Mouse (Mus musculus) forebrain, embryonic 16.5 days (tissue): ENCODE data around the gene Arl10. TPM values are rescaled to one million over a fixed set of nuclear protein-coding genes. Genes with fewer than 3 reads are reported as not detected.
A peak's percentile ranks its signal among the peaks of the same experiment; 100 is the strongest.

Experiments used
- ATAC-seq: fragments of 200-750 bp; cut with Nextera tagmentation; 2 replicates; pipeline ENCODE4 v1.8.0; 2017; ENCODE audit warnings: mild to moderate bottlenecking, moderate library complexity
- H3K27ac ChIP-seq: fragments of 300-500 bp; sonication (generic); 2 replicates; pipeline ENCODE4 v1.5.1; 2014; ENCODE audit warnings: low read length, control low read depth
- H3K27me3 ChIP-seq: fragments of 300-500 bp; sonication (generic); replicated peaks from 2 replicates; pipeline ENCODE4 v1.6.1; 2014; ENCODE audit warnings: low read length; ENCODE audit not compliant: control insufficient read depth, insufficient read depth
- H3K36me3 ChIP-seq: fragments of 300-500 bp; sonication (generic); 2 replicates; pipeline ENCODE4 v1.6.1; 2014; ENCODE audit not compliant: control insufficient read depth, insufficient read depth
- H3K4me1 ChIP-seq: fragments of 300-500 bp; sonication (generic); replicated peaks from 2 replicates; pipeline ENCODE4 v1.6.1; 2014; ENCODE audit warnings: low read length; ENCODE audit not compliant: control insufficient read depth, insufficient read depth
- H3K4me2 ChIP-seq: fragments of 300-500 bp; sonication (generic); 2 replicates; pipeline ENCODE4 v1.6.1; 2014; ENCODE audit warnings: mild to moderate bottlenecking, low read length, control low read depth
- H3K4me3 ChIP-seq: fragments of 300-500 bp; sonication (generic); replicated peaks from 2 replicates; pipeline ENCODE4 v1.5.1; 2014; ENCODE audit warnings: mild to moderate bottlenecking, low read length, control low read depth
- H3K9ac ChIP-seq: fragments of 300-500 bp; sonication (generic); replicated peaks from 2 replicates; pipeline ENCODE4 v1.6.1; 2014; ENCODE audit warnings: low read depth, low read length, control low read depth
- H3K9me3 ChIP-seq: fragments of 300-500 bp; sonication (generic); 2 replicates; pipeline ENCODE4 v1.6.1; 2016; ENCODE audit warnings: low read length; ENCODE audit not compliant: control insufficient read depth
- WGBS: fragments of 180-500 bp; shearing (Covaris S2); extraction: QIAGEN DNeasy Blood & Tissue Kit; methylation state at CpG from one replicate; pipeline ENCODE4 v1.1.7; 2014; 5-methylcytosine and 5-hydroxymethylcytosine counted together
- polyA plus RNA-seq: library from polyadenylated mRNA; unstranded; fragments of >200 nt; fragmentation: Nextera tagmentation; extraction: Ambion mirVana; gene quantifications from 2 replicates; pipeline ENCODE4 v1.2.1, GENCODE M21; 2015

Gene Arl10
- polyA plus RNA-seq, 1 experiment from 2014 or later = 92.5 TPM

DNA sequence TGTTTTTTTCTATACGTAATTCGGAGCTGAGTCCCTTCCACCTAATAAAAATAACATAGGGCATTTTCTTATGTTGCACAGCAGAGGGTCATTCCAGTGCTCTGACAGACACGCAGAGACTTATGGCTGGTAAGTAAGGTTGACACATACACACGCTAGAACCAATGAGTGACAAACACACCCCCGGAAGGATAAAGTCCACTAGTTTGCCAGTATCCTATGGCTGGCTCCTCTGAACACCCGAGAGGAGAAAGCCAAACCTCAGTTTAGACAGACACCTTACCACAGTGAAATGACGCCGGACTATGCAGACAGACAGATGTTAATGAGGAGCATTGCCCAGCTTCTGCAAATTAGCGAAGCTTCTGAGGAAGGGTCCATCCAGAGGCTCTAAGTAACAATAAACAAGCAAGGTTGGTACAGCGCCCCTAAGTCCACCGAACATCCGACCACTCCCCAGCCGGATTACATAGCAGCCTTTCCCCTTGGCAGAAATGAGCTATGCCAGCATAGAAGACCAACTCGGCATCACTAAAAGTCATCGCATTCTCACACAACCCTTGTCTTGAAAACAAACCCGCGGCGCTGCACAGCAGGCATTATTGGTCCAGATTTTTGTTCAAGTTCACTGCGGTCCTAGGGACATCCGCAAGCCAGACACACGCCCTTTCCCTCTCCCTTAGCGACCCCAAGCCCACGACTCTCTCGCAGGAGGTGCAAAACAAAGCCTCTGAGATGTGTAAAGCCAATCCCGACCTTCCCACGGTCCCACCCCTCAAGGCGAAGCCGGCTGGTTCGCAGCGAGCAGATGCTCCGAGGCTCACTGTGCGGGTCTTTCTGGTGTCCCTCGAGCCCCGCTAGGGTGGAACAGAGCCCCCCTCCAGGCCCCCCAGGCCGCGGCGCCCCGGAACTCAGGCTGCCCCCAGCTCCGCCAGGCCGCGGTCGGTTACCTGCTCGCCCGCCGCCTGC, 10.3 kb upstream of the Arl10 start:
- no peaks in the 10 kb centered on the region for H3K27me3 ChIP-seq
- H3K27ac ChIP-seq = peak overlapping the region; percentile 74
- H3K36me3 ChIP-seq = peaks cover 5% of the 10 kb centered on the region; the same call in 1 of the 2 replicates
- no peaks in the 10 kb centered on the region for H3K9me3 ChIP-seq
- peak overlapping the region; percentile 62 for H3K4me2 ChIP-seq
- WGBS = 11% methylated on average over 45 of the region's 45 CpGs
- H3K9ac ChIP-seq = peak overlapping the region; percentile 98
- peaks cover 18% of the 10 kb centered on the region for H3K4me1 ChIP-seq
- peak; percentile 65 for ATAC-seq
- H3K4me3 ChIP-seq = peak overlapping the region; percentile 95

DNA sequence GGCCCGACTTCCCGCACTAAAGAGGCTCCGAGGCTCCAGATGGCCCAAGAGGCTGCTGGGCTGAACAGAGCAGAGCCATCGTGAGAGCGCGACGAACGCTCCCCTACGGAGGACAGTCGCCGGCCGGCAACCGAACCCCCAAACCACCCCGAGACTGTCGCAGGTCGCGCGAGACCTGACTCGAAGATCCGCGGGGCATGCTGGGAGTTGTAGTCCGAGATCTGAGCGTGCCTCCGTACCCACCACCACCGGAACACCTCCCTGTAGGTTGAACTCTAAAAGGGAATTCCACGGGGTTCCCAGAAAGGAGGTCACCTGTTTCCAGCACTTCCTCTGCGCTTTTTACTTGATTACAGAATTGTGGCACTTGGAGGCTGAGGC, 9.6 kb upstream of the Arl10 start, which contains the start of gene 4833439L19Rik:
4833439L19Rik (minus strand) TSS at position 235 of the 381 bp plus-strand sequence.
- WGBS = 0% methylated on average over 27 of the region's 27 CpGs
- H3K4me3 ChIP-seq = peak within 1 kb of the TSS; percentile 95

DNA sequence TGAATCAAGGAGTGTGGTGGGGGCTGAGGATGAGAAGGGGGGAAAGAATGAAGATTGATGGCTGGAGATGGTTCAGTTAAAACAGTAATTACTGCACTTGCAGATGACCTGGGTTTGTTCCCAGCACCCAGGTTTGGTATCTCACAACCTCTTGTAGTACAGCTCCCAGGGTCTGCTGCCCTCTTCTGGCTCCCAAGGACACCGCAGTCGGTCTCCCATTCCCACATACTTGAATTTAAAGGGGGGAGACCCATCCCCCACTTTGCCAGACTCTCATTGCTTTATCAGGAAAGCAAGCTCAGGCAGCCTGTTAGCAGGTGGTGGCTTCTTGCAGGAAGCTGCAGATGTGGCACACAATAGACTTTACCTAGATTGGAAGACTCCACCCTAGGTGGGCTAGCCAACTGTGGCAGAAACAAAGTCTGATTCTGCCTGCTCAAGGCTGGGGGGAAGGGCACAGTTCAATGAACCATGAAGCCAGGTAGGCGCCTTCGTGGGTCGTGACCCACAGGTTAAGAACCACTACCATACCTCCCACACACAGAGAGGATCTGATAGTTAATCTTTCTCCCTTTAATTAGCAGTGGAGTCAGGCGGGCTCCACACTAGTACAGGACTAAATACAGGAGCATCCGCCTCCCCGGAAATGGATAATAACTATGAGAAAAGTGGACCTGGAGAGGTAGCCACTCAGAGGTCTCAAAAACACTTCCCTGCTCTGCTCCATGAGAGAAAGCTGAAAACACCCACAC, 9.0 kb upstream of the Arl10 start:
- Histone ChIP-seq H3K36me3 (no peaks in the 10 kb centered on the region; the same call in 1 of the 2 replicates), H3K9me3 (no peaks in the 10 kb centered on the region), H3K27ac (peak overlapping the region; percentile 41; the same call in 1 of the 2 replicates), H3K4me1 (peaks cover 18% of the 10 kb centered on the region), H3K9ac (peak overlapping the region; percentile 98; the same call in 1 of the 2 replicates), H3K4me3 (peak overlapping the region; percentile 95), H3K4me2 (peak overlapping the region; percentile 76), H3K27me3 (no peaks in the 10 kb centered on the region)
- peak; percentile 45 for ATAC-seq
- 37% methylated on average over 8 of the region's 8 CpGs for WGBS

More for the DNA sequence above, 9.6 kb upstream of the Arl10 start, which contains the start of gene 4833439L19Rik:
- peak; percentile 99 for ATAC-seq
- H3K4me2 ChIP-seq = peak within 1 kb of the TSS; percentile 76
- peak within 1 kb of the TSS; percentile 74 for H3K27ac ChIP-seq
- H3K9me3 ChIP-seq = no peaks in the 10 kb centered on the region
- peaks cover under 1% of the 10 kb centered on the region; the same call in 1 of the 2 replicates for H3K36me3 ChIP-seq
- H3K4me1 ChIP-seq = peaks cover 18% of the 10 kb centered on the region
- no peaks in the 10 kb centered on the region for H3K27me3 ChIP-seq
- peak within 1 kb of the TSS; percentile 98 for H3K9ac ChIP-seq

- H3K9ac ChIP-seq = no peak overlapping the region
- ATAC-seq = no peak
- H3K4me3 ChIP-seq = no peak overlapping the region
- WGBS = 37% methylated on average over 5 of the region's 5 CpGs
- no peaks in the 10 kb centered on the region for H3K36me3 ChIP-seq
- no peak overlapping the region for H3K4me2 ChIP-seq
- peaks cover 15% of the 10 kb centered on the region for H3K4me1 ChIP-seq
- H3K9me3 ChIP-seq = no peaks in the 10 kb centered on the region
- H3K27me3 ChIP-seq = no peaks in the 10 kb centered on the region
- no peak overlapping the region for H3K27ac ChIP-seq
These were observed 6.4 kb upstream of the Arl10 start for GRCm38 (mm10) chr13:54568380-54568779.

- 67% methylated on average over 1 of the region's 1 CpGs for WGBS
- ATAC-seq = no peak
- no peaks in the 10 kb centered on the region for H3K36me3 ChIP-seq
These were observed 5.5 kb upstream of the Arl10 start for GRCm38 (mm10) chr13:54569282-54569681.

DNA sequence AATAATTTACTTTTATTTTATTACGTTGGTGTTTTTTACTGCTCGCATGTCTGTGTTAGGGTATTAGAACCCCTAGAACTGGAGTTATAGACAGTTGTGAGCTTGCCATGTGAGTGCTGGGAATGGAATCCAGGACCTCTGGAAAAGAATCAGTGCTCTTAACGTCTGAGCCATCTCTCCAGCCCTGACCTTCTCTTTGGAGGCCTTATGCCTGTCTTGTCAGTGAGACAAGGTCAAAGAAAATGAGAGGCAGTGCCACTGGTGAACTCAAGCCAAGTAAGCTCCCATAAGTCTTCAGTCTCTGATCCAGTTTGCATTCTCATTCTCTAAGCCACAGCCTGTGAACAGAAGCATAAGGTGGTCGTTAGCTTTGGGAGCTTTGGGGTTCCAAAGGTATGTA, 4.1 kb upstream of the Arl10 start:
- no peak overlapping the region for H3K4me2 ChIP-seq
- H3K9me3 ChIP-seq = no peaks in the 10 kb centered on the region
- H3K36me3 ChIP-seq = no peaks in the 10 kb centered on the region
- no peak overlapping the region for H3K9ac ChIP-seq
- no peaks in the 10 kb centered on the region; the same call in 1 of the 2 replicates for H3K27me3 ChIP-seq
- no peak overlapping the region for H3K27ac ChIP-seq
- H3K4me1 ChIP-seq = peaks cover 8% of the 10 kb centered on the region
- no peak overlapping the region for H3K4me3 ChIP-seq
- WGBS = 73% methylated on average over 4 of the region's 4 CpGs
- ATAC-seq = no peak

More at GRCm38 (mm10) chr13:54569282-54569681, 5.5 kb upstream of the Arl10 start:
- H3K4me3 ChIP-seq = no peak overlapping the region
- no peak overlapping the region for H3K4me2 ChIP-seq
- no peak overlapping the region for H3K9ac ChIP-seq
- H3K27me3 ChIP-seq = no peaks in the 10 kb centered on the region; the same call in 1 of the 2 replicates
- H3K9me3 ChIP-seq = no peaks in the 10 kb centered on the region
- H3K27ac ChIP-seq = no peak overlapping the region
- peaks cover 8% of the 10 kb centered on the region for H3K4me1 ChIP-seq

DNA sequence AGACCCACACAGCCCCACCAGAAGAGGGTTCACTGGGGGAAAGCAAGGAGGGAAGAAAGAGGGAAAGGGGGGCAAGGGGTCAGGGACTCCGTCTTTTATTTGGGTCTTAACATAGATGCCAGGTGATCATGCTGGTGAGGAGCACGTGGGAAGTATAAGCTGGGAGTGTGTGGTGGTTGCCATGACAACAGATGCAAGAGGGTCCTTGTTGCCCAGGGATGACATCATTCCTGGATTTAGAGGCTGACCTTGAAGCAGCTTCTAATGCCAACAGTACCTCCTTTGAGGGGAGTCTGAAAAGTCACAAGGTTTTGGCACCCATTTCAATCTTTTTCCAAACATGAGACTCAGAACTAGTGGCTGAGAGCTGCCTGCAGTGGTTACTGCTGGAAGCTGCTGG, 3.2 kb upstream of the Arl10 start:
- no peak overlapping the region for H3K4me2 ChIP-seq
- no peak overlapping the region for H3K9ac ChIP-seq
- no peaks in the 10 kb centered on the region for H3K9me3 ChIP-seq
- H3K36me3 ChIP-seq = no peaks in the 10 kb centered on the region
- 16% methylated on average over 2 of the region's 2 CpGs for WGBS
- no peak overlapping the region for H3K27ac ChIP-seq
- no peaks in the 10 kb centered on the region; the same call in 1 of the 2 replicates for H3K27me3 ChIP-seq
- peaks cover 16% of the 10 kb centered on the region for H3K4me1 ChIP-seq
- no peak for ATAC-seq
- H3K4me3 ChIP-seq = no peak overlapping the region

- Histone ChIP-seq H3K27me3 (no peaks in the 10 kb centered on the region; the same call in 1 of the 2 replicates), H3K36me3 (no peaks in the 10 kb centered on the region), H3K4me1 (peaks cover 19% of the 10 kb centered on the region), H3K4me3 (no peak overlapping the region), H3K4me2 (no peak overlapping the region), H3K9ac (no peak overlapping the region), H3K27ac (no peak overlapping the region), H3K9me3 (no peaks in the 10 kb centered on the region)
- WGBS = 78% methylated on average over 4 of the region's 4 CpGs
- ATAC-seq = no peak
These were observed 2.2 kb upstream of the Arl10 start for GRCm38 (mm10) chr13:54572621-54573020.

DNA sequence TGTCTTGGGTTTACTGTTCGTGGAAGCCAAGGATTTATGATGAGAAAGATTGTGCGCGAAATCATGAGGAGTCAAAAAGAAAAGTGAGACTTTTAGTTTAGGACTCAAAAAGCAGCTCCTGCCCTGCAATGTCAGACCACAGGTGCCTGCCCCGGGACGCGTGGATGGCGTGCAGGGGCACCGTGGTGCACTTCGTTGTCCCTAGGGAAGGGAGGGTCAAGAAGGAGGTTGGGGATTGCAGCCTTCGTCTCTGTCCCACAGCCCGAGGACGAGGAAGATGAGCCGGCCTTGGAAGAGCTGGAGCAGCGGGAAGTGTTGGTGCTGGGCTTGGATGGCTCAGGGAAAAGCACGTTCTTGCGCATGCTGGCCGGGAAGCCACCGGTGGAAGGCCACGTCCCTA, 674 bp downstream of the Arl10 start:
- WGBS = 2% methylated on average over 19 of the region's 19 CpGs
- Histone ChIP-seq H3K4me2 (peak overlapping the region; percentile 90), H3K27me3 (no peaks in the 10 kb centered on the region; the same call in 1 of the 2 replicates), H3K9me3 (no peaks in the 10 kb centered on the region), H3K27ac (0 out of 2 replicates have a peak overlapping the region, but pooled peaks have one; percentile 10), H3K4me3 (peak overlapping the region; percentile 75), H3K9ac (peak overlapping the region; percentile 90), H3K36me3 (no peaks in the 10 kb centered on the region), H3K4me1 (peaks cover 19% of the 10 kb centered on the region)
- ATAC-seq = no peak
